ENCODE assay signal across 7 mouse cellular contexts in the genomic region with DNA sequence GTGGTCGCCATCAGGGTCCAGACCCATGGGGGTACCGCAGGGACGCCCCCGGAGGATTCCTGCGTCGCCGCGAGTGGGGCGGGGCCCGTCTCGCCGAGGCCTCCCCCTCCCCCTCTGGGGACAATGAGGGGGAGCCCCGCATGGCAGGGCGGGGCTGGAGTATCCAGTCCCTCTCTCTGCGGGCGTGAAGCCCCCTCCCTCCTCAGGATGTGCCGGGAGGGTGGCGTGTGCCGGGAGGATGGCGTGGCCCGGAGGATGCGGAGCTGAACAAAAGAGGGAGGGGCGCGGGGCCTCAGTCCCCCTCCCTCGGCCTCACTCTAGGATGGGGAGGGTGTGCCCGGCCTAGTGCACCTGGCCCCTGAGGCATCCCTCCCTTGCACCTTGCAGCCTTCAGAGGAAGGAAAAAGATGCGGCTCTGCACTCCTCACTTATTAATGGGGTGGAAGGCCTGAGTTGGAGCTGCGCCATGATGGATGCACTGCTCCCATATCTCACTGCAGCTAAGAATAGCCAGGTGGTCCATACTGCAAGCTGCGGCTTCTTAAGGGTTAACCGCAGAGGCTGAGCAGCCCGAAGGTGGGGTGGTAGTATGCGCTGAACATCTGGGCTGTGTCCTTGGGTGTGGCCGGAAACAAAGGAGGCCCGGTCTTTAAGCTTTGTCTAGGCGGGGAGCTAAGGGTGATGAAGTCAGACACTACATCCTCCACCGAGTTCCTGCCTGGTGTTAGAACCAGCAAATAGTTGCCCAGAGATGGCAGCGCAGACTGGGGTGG. TPM values are rescaled to one million over a fixed set of nuclear protein-coding genes. Genes with fewer than 3 reads are reported as not detected.
A peak's percentile ranks its signal among the peaks of the same experiment; 100 is the strongest.
DNase-seq lines count a peak whose midpoint lies in the region; ATAC-seq lines count a peak whose summit lies in the region.

No protein-coding gene starts in this region.

- ATAC-seq in hindbrain, embryonic 13.5 days (ENCODE audit: low FRiP score): peak; percentile 44
- peak; percentile 63 for ATAC-seq in midbrain, embryonic 12.5 days (ENCODE audit: low FRiP score, low read depth)
- ATAC-seq in monocyte, adult 5-6 weeks (replicated peaks; ENCODE audit: insufficient number of reproducible peaks, low FRiP score, low TSS enrichment, poor library complexity, severe bottlenecking): no peak

- WGBS in hindbrain, embryonic 13.5 days: under 1% methylated on average over 29 of the region's 37 CpGs
- under 1% methylated on average over 23 of the region's 37 CpGs for WGBS in midbrain, embryonic 12.5 days

- H3K27me3 ChIP-seq in hindbrain, embryonic 13.5 days: peaks cover 10% of the 10 kb centered on the region
- H3K27me3 ChIP-seq in midbrain, embryonic 12.5 days: peaks cover 38% of the 10 kb centered on the region

- no peaks in the 10 kb centered on the region for H3K9me3 ChIP-seq in hindbrain, embryonic 13.5 days
- no peaks in the 10 kb centered on the region for H3K9me3 ChIP-seq in midbrain, embryonic 12.5 days

- peak; percentile 44 for DNase-seq in right cerebral cortex, postnatal 14 days
- no peak for DNase-seq in right cerebral cortex, adult 2 months (ENCODE audit: low spot score in 2 of 2)
- peak; percentile 44 to 46 for DNase-seq in cerebellum, postnatal 36 days
- DNase-seq in ovary, postnatal 14 days (ENCODE audit: low spot score): no peak

- peaks cover 71% of the 10 kb centered on the region for H3K4me1 ChIP-seq in hindbrain, embryonic 13.5 days (replicated peaks)
- H3K4me1 ChIP-seq in midbrain, embryonic 12.5 days: peaks cover 74% of the 10 kb centered on the region

- peak overlapping the region; percentile 99 for H3K27ac ChIP-seq in hindbrain, embryonic 13.5 days
- H3K27ac ChIP-seq in midbrain, embryonic 12.5 days (replicated peaks): peak overlapping the region; percentile 96

- H3K4me3 ChIP-seq in hindbrain, embryonic 13.5 days: peak overlapping the region; percentile 79
- H3K4me3 ChIP-seq in midbrain, embryonic 12.5 days: peak overlapping the region; percentile 82

- peaks cover 8% of the 10 kb centered on the region; the same call in 1 of the 2 replicates for H3K36me3 ChIP-seq in hindbrain, embryonic 13.5 days
- H3K36me3 ChIP-seq in midbrain, embryonic 12.5 days: no peaks in the 10 kb centered on the region

- peak overlapping the region; percentile 95 for H3K9ac ChIP-seq in hindbrain, embryonic 13.5 days
- peak overlapping the region; percentile 88 for H3K9ac ChIP-seq in midbrain, embryonic 12.5 days (replicated peaks)

- peak overlapping the region; percentile 82 for H3K4me2 ChIP-seq in hindbrain, embryonic 13.5 days
- peak overlapping the region; percentile 79 for H3K4me2 ChIP-seq in midbrain, embryonic 12.5 days (replicated peaks)

RNA-seq across cellular contexts. Expression of a gene that starts 4.6 kb away (rescaled TPM):
- polyA plus RNA-seq in hindbrain, embryonic 13.5 days (2015; fragmentation: Nextera tagmentation; extraction: Ambion mirVana): 750 and 790 TPM in 2 replicates
- 404 and 454 TPM in 2 replicates for polyA plus RNA-seq in midbrain, embryonic 12.5 days (2016; fragmentation: Nextera tagmentation; extraction: Ambion mirVana)
- total RNA-seq in monocyte, adult 5-6 weeks (2017): 0.29 to 0.68 TPM in 2 of 3 replicates, not detected in the other

Comparison
In these comparisons a context has a peak if more than half of its experiments do, and no peak if none do; other contexts are left out.
1. DNase-seq: peak in right cerebral cortex, postnatal 14 days (single experiment) and cerebellum, postnatal 36 days (2 of 2); none in right cerebral cortex, adult 2 months (0 of 2) and ovary, postnatal 14 days (single experiment).